Mouse (Mus musculus): ENCODE data around the gene Gm40460.

- TF ChIP-seq TAL1 (IDR thresholded peaks at IDR 0.05; ENCODE audit: low read length) (no peak), GATA1 (IDR thresholded peaks at IDR 0.05; ENCODE audit: low read length) (no peak)
Measured at GRCm38 (mm10) chr7:142224518-142224917, 16.4 kb downstream of the Gm40460 start.

Data from erythroblast, embryonic 14.5 days (primary cell).